Mouse (Mus musculus) regulatory T cell (primary cell): ENCODE measurements around the gene Ssmem1.

ENCODE experiments used
- in situ Hi-C: fragments of 300-600 bp; cut with MboI, MseI; formaldehyde crosslinking; loops from one replicate; pipeline ENCODE4 v1.15.1; 2025; ENCODE audit warnings: high pct_unique_total_duplicates

Ssmem1 gene

DNA sequence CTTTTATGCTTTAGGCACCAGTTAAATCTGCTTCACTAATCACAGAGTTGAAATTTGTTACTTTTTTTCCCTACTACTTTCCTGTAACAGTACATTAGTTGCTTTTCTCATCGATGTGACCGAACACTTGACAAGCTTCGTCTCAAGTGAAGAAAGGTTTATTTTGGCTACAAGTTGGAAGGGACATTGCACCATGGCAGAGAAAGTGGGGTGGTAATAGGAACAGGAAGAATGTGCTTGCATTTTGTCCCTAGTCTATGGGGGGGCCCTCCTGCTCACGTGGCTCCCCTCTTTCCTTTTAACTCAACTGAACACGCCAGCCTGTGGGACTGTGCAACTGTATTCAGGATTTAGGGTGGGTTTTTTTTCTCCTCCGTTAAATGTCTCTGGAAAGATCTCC, 43.0 kb downstream of the Ssmem1 start:
- in situ Hi-C loops, result no loop called here

DNA sequence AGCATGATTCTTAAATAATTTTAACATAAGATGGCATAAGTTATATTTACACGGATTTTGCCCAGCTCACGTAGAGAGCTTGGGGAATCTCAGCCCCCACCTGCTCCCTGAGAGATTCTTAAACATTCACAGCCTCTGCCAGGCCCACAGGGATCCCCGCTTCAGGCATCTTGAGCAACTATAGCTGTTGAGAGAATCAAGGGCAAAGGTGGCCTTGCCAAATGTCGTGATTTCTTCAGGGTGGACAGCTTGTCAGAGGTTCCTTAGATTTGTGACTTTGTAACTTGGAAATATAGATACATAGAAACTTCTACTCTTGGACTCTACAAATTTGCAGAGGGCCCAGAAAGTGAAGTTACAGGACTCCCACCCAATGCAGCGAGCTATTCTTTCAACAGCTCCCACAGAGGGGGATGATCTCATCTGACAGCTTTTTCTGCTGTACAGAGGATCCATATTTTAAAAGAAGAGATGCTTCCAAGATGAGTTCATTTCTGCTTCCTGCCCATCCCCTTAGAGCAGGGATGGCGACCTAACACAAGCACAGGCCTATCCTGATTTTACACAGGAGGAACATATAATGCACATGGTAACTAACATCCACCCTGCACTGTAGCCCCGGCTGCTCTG, 43.8 kb downstream of the Ssmem1 start:
- in situ Hi-C loops, result no loop called here

DNA sequence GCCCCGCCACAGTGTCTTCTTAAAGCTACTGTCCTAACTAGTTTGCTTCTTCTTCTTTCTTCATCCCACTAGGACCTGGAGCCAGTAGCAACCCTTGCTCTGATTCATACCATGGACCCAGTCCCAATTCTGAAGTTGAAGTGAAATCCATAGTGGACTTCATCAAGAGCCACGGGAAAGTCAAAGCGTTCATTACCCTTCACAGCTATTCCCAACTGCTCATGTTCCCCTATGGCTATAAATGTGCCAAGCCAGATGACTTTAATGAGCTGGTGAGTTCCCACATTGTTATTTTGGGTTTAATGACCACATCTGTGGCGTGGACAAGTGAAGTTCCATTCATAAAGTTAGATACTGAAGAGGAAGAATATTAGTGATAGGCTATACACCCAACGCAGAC, 44.4 kb downstream of the Ssmem1 start:
- in situ Hi-C loops, result no loop called here

DNA sequence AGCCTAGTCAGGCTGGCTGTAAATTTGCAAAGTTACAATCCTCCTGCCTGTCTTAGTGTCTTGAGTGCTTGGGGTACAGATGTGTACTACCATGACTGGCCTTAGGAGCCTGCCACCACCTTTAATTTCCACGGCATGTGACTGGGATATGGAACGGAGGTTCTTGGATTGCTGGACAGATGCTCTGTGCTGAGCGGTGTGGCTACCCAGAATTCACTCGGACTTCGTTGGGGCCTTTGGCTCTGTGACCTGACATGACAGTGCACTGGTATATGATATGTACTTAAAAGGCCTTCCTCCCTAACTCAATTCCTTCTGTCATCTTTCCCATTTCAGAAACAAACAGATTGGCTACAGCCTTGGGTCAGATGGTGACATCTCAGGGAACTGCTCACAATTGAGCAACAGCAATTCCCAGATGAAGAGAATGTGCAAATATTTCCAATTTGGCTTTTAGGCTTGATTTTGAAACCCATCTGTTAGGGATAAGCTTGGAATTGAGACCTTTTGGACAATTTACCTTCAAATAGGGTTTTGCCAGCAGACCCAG, 45.0 kb downstream of the Ssmem1 start:
- in situ Hi-C loops, result no loop called here

DNA sequence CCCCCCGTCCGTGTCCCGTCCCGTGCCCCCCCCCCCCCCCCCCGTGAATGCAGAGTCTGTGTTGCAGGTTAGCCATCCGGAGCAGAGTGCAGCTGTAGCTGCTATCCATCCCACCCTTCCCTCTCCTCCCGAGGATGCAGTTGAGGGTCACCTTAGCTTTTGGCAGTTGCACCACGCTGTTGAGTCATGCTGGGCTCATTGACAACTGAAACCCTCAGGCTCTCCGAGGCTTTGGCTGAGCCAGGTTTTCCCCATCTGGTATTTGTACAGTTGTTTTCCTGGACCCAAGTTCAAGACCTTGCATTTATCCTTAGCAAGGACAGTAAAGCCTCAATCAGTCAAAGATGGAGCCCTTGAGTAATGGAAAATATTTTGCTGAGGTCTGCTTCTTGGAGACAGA, 46.4 kb downstream of the Ssmem1 start:
- in situ Hi-C loops, result no loop called here

DNA sequence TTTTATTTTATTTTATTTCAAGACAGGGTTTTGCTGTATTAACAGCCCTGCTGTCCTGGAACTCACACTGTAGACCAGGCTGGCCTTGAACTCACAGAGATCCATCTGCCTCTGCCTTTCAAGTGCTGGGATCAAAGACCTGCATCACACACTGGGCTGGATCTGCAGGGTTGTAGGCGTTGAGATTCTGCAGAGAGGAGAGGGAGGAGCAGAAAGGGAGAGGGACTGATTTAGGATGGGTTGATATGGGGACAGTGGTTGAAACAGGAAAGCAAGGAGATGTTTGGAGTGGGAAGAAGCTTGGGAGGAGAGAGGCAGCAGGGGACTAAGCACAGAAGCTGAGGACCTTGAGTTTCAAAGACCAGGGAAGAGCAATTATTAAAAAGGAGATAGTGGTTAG, 50.1 kb downstream of the Ssmem1 start:
- in situ Hi-C loops, result no loop called here

DNA sequence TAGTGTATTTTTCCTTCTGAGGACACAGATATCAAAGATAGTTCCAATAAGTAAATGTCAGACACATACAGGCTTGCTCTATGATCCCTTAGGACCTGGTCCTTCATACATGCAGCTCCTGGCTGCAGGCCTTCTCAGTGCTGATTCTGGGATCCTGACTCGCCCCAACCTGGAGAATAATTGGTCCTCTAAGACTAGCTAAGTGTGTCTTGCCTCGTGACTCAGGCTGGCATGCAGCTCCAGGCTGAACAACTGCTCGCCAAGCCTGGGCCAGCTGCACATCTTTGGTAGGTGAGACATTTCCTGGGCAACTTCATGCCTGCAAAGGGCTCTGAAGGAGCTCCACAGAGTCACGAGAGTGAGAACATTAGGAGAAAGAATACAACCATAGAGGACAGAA, 52.5 kb downstream of the Ssmem1 start:
- in situ Hi-C loops, result no loop called here

DNA sequence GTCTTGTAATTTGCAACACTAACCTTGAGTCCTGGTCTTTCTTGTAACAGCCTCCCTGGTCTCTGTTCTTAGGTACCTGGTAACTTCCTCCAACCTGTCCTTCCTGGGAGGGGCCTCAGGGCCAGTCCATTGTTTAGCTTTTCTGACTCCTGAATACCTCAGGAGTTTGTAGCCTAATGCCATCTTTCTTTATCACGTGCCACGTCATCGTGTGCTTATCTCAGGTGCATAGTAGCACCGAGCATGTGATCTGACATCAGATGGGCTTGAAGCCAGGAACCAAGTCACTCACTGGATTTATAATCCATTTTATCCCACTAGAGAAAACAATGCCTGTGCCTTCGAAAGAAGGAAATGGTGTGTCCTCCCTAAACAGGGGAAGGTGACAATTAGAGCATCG, 53.9 kb downstream of the Ssmem1 start:
- in situ Hi-C loops, result no loop called here

DNA sequence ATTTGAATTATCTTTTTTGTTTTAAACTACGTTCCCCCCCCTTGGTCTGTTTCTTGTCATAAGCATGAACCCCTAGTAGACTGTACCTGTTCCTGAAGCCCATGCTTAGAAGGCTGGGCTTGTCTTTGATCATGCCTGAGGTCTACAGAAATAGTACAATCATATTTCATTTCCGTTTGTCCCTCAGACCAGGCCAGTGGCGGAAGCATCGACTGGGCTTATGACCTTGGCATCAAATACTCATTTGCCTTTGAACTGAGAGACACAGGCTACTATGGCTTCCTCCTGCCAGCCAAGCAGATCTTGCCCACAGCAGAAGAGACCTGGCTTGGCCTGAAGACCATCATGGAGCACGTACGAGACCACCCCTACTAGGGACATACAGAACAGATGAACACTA, 54.4 kb downstream of the Ssmem1 start:
- in situ Hi-C loops, result no loop called here

DNA sequence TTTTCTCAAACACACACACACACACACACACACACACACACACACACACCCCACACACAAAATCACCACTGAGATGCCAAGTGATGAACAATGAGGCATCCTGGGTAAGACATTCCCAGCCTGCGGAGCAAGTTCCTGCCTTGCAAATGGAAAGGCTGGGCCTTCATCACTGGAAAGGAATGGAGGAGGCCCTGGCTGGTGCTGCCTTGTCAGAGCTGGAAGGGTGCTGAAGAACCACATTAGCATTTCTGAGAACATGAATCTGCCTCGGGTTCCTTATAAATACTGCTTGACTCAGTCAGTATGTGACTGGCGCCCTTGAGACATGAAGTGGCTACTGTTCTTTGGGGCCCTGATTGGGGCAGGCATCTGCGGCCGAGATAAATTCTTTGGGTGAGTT, 58.4 kb downstream of the Ssmem1 start, which contains the start of gene Cpa4:
Cpa4 (plus strand) TSS at position 301 of the 400 bp plus-strand sequence.
- in situ Hi-C loops, result no loop called here

DNA sequence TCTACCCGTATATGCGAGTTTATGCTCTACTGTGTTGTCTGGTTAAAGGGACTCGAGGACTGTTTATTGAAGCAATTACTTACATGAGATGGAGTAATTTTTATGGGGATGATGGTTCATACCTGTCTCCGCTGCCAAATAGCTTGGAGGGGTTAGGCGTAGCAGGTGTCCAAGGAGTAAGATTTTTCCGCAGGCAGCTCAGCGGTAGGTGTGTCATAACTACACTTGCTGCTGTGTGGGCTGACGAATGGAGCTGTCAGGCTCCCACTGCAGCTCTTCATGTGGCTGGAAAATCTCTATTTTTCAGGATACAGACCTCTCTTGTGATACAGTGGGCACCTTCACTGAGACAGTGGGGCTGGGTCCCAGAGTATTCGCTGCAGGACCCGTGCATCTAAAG, 59.7 kb downstream of the Ssmem1 start:
- in situ Hi-C loops, result no loop called here
